Mouse (Mus musculus) retina, embryonic 14.5 days (tissue): ENCODE results near the gene Ctr9.
A peak's percentile ranks its signal among the peaks of the same experiment; 100 is the strongest.

ENCODE experiments used
- DNase-seq: peaks from one replicate; pipeline ENCODE4 v3.0.0-alpha.2; 2015; ENCODE audit warnings: low spot score

The Ctr9 gene

GRCm38 (mm10) chr7:111028281-111029045, at the start of gene Ctr9:
Gene Ctr9, plus strand, starts transcription at chr7:111028951.
- peak; percentile 94 for DNase-seq

- no peak for DNase-seq
Measured at GRCm38 (mm10) chr7:110981036-110981435, 47.7 kb upstream of the Ctr9 start.

- no peak for DNase-seq
Measured at GRCm38 (mm10) chr7:110982053-110982705, 46.6 kb upstream of the Ctr9 start, which contains the start of gene Mrvi1. Gene Mrvi1, minus strand, starts transcription at chr7:110982461.

- DNase-seq = peak; percentile 38
Measured at GRCm38 (mm10) chr7:110982764-110983163, 46.0 kb upstream of the Ctr9 start.

GRCm38 (mm10) chr7:110983621-110984020, 45.1 kb upstream of the Ctr9 start:
- DNase-seq = no peak

GRCm38 (mm10) chr7:110985581-110986265, 43.0 kb upstream of the Ctr9 start:
- DNase-seq = no peak

- no peak for DNase-seq
Measured at GRCm38 (mm10) chr7:110988081-110988480, 40.7 kb upstream of the Ctr9 start.

GRCm38 (mm10) chr7:110989286-110989879, 39.4 kb upstream of the Ctr9 start:
- no peak for DNase-seq

GRCm38 (mm10) chr7:110990356-110991220, 38.2 kb upstream of the Ctr9 start:
- no peak for DNase-seq

GRCm38 (mm10) chr7:110991221-110991494, 37.6 kb upstream of the Ctr9 start:
- no peak for DNase-seq

- DNase-seq = no peak
Measured at GRCm38 (mm10) chr7:110998887-110999827, 29.6 kb upstream of the Ctr9 start.

- DNase-seq = no peak
Measured at GRCm38 (mm10) chr7:111004136-111004840, 24.5 kb upstream of the Ctr9 start.

- DNase-seq = no peak
Measured at GRCm38 (mm10) chr7:111014039-111014605, 14.6 kb upstream of the Ctr9 start.

GRCm38 (mm10) chr7:111014893-111015292, 13.9 kb upstream of the Ctr9 start:
- DNase-seq = peak; percentile 92

- no peak for DNase-seq
Measured at GRCm38 (mm10) chr7:111015731-111016130, 13.0 kb upstream of the Ctr9 start.

- DNase-seq = no peak
Measured at GRCm38 (mm10) chr7:111016921-111017320, 11.8 kb upstream of the Ctr9 start.

- DNase-seq = no peak
Measured at GRCm38 (mm10) chr7:111020814-111021213, 7.9 kb upstream of the Ctr9 start.

GRCm38 (mm10) chr7:111024068-111024594, 4.6 kb upstream of the Ctr9 start:
- peak; percentile 53 for DNase-seq

GRCm38 (mm10) chr7:111024912-111025311, 3.8 kb upstream of the Ctr9 start:
- DNase-seq = no peak
